In the genomic region with DNA sequence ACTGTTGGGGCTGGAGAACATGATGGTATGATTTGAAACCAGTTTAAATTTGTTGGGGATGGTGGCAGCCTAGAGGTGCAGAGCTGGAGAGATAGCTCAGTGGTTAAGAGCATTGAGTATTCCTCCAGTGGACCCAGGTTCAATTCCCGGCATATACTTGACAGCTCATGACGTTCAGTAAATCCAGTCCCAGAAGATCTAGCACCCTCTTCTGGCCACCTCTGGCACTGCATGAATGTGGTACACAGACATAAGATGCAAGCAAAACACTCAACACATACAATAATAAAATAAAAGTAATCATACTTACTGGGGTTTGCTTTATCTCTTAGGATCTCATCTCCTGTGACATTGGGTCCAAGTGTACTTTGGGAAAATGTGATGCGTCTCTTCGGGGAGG, we compare ENCODE assay signal across 7 mouse cellular contexts. TPM values are rescaled to one million over a fixed set of nuclear protein-coding genes. Genes with fewer than 3 reads are reported as not detected.
DNase-seq lines count a peak whose midpoint lies in the region.

No protein-coding gene starts in this region.

- DNase-seq in layer of hippocampus, adult 11-12 months (ENCODE audit: low spot score): peak; percentile 49
- no peak for DNase-seq in layer of hippocampus, postnatal 36 days
- DNase-seq in ES-CJ7 (ENCODE audit: low read depth, low spot score) (peak; percentile 75), WW6 (ENCODE audit: low read depth, low spot score) (peak; percentile 31)
- DNase-seq in embryo, embryonic 10.5 days (ENCODE audit: low spot score): peak; percentile 52
- peak; percentile 43 for DNase-seq in lung, postnatal 10 days
- DNase-seq in testis, postnatal 14 days (ENCODE audit: low spot score): peak; percentile 44

RNA-seq across cellular contexts. Expression of a gene that starts 7.3 kb away (rescaled TPM):
- total RNA-seq in layer of hippocampus, postnatal 36 days (2021): not detected

Comparison
In these comparisons a context has a peak if more than half of its experiments do, and no peak if none do; other contexts are left out.
1. DNase-seq: peak in layer of hippocampus, adult 11-12 months (single experiment), ES-CJ7 (single experiment), WW6 (single experiment), embryo, embryonic 10.5 days (single experiment), lung, postnatal 10 days (single experiment) and testis, postnatal 14 days (single experiment); none in layer of hippocampus, postnatal 36 days (0 of 2).